Mouse (Mus musculus) ES-E14 (cell line): ENCODE data around the gene Pmpca.

ENCODE experiments used
- CHD2 ChIP-seq: IDR thresholded peaks from 2 replicates; pipeline ENCODE4 v1.6.1; 2014; ENCODE audit warnings: mild to moderate bottlenecking, low read depth, low read length, inconsistent platforms
- HCFC1 ChIP-seq: IDR thresholded peaks from 2 replicates; pipeline ENCODE4 v1.6.1; 2012; ENCODE audit warnings: low read length, inconsistent platforms, borderline replicate concordance; ENCODE audit not compliant: insufficient read depth
- MAFK ChIP-seq: IDR thresholded peaks from 2 replicates; pipeline ENCODE4 v1.6.1; 2014; ENCODE audit warnings: mild to moderate bottlenecking, low read depth, low read length, inconsistent platforms; ENCODE audit not compliant: insufficient read depth
- ZC3H11A ChIP-seq: IDR thresholded peaks from 2 replicates; pipeline ENCODE4 v1.6.1; 2012; ENCODE audit warnings: low read depth, mild to moderate bottlenecking, inconsistent platforms, low read length, borderline replicate concordance
- ZNF384 ChIP-seq: IDR thresholded peaks from 2 replicates; pipeline ENCODE4 v1.6.1; 2012; ENCODE audit warnings: low read depth, low read length, inconsistent platforms

DNA sequence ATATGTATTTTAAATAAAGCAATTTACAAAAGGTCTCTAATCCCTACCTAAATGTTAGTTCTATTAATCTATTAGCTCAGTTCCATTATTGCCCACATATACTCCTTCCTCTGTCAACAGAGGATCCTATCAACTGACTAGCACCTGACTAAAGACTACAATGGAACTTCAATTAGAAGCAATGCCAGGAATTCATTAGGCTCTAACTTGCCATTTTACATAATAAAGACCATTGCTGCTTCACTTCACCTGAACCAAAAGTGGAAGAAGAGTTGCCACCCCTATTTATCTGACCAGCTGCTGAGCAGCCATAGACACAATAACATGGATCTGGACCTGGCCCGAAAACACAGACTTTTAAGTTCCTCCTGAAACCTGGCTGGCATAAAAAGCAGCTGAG, 53.7 kb downstream of the Pmpca start:
- no peak for TF ChIP-seq HCFC1
- TF ChIP-seq MAFK = no peak
- TF ChIP-seq ZNF384 = no peak
- no peak for TF ChIP-seq ZC3H11A
- no peak for TF ChIP-seq CHD2
